Comparison of ENCODE assay signal across 8 mouse cellular contexts in genomic region chr4:40851031-40851762, GRCm38 (mm10). TPM values are rescaled to one million over a fixed set of nuclear protein-coding genes. Genes with fewer than 3 reads are reported as not detected.
DNase-seq lines count a peak whose midpoint lies in the region; ATAC-seq lines count a peak whose summit lies in the region.

No protein-coding gene starts in this region.

- H3K4me3 ChIP-seq in heart, embryonic 14.5 days (ENCODE audit: control insufficient read depth in 1 of 2, insufficient read depth in 1 of 2, low read depth in 1 of 2, low read length in 2 of 2), result peak overlapping the region; percentile 82 to 88
- peak overlapping the region; percentile 70 for H3K4me3 ChIP-seq in embryonic facial prominence, embryonic 12.5 days
- H3K4me3 ChIP-seq in limb, embryonic 10.5 days, result peak overlapping the region; percentile 75; the same call in 1 of the 2 replicates
- no peak overlapping the region for H3K4me3 ChIP-seq in midbrain, embryonic 15.5 days

- H3K27me3 ChIP-seq in heart, embryonic 14.5 days (ENCODE audit: control insufficient read depth, insufficient read depth, low read length), result no peaks in the 10 kb centered on the region
- H3K27me3 ChIP-seq in embryonic facial prominence, embryonic 12.5 days, result no peaks in the 10 kb centered on the region
- no peaks in the 10 kb centered on the region for H3K27me3 ChIP-seq in limb, embryonic 10.5 days (ENCODE audit: low read depth, poor library complexity, severe bottlenecking)
- H3K27me3 ChIP-seq in midbrain, embryonic 15.5 days (replicated peaks), result no peaks in the 10 kb centered on the region

- H3K9me3 ChIP-seq in heart, embryonic 14.5 days (ENCODE audit: control insufficient read depth, low read length), result no peaks in the 10 kb centered on the region
- no peaks in the 10 kb centered on the region for H3K9me3 ChIP-seq in embryonic facial prominence, embryonic 12.5 days
- H3K9me3 ChIP-seq in limb, embryonic 10.5 days (replicated peaks), result no peaks in the 10 kb centered on the region
- no peaks in the 10 kb centered on the region for H3K9me3 ChIP-seq in midbrain, embryonic 15.5 days

- H3K4me2 ChIP-seq in heart, embryonic 14.5 days (ENCODE audit: low read length), result peak overlapping the region; percentile 75
- H3K4me2 ChIP-seq in embryonic facial prominence, embryonic 12.5 days (replicated peaks), result peak overlapping the region; percentile 84
- peak overlapping the region; percentile 89; the same call in 1 of the 2 replicates for H3K4me2 ChIP-seq in midbrain, embryonic 15.5 days

- no peak for ATAC-seq in heart, embryonic 14.5 days (ENCODE audit: insufficient number of reproducible peaks, insufficient read depth, low FRiP score, low read depth)
- no peak for ATAC-seq in embryonic facial prominence, embryonic 12.5 days (ENCODE audit: insufficient number of reproducible peaks, insufficient read depth, low FRiP score, low TSS enrichment)
- ATAC-seq in midbrain, embryonic 15.5 days (replicated peaks), result no peak

- 38% methylated on average over 6 of the region's 6 CpGs for WGBS in heart, embryonic 14.5 days
- WGBS in embryonic facial prominence, embryonic 12.5 days, result 76% methylated on average over 6 of the region's 6 CpGs
- 87% methylated on average over 6 of the region's 6 CpGs for WGBS in limb, embryonic 10.5 days
- WGBS in midbrain, embryonic 15.5 days, result 86% methylated on average over 6 of the region's 6 CpGs

- no peak for DNase-seq in heart, postnatal 10 days
- no peak for DNase-seq in limb, embryonic 10.5 days (ENCODE audit: low spot score)
- no peak for DNase-seq in layer of hippocampus, adult 18-20 months (ENCODE audit: low spot score in 2 of 2)
- no peak for DNase-seq in right cerebral cortex, adult 2 months (ENCODE audit: low spot score in 2 of 2)
- no peak for DNase-seq in spleen, adult 12 weeks (ENCODE audit: low spot score)

- H3K27ac ChIP-seq in heart, embryonic 14.5 days (replicated peaks in 1 of 2; ENCODE audit: control insufficient read depth in 1 of 2, insufficient read depth in 1 of 2, low read depth in 2 of 2, low read length in 2 of 2), result peak overlapping the region; percentile 80 to 97
- H3K27ac ChIP-seq in embryonic facial prominence, embryonic 12.5 days, result no peak overlapping the region
- H3K27ac ChIP-seq in limb, embryonic 10.5 days, result no peak overlapping the region
- H3K27ac ChIP-seq in midbrain, embryonic 15.5 days, result no peak overlapping the region

- no peaks in the 10 kb centered on the region for H3K36me3 ChIP-seq in heart, embryonic 14.5 days (ENCODE audit: control insufficient read depth, insufficient read depth, low read length)
- no peaks in the 10 kb centered on the region for H3K36me3 ChIP-seq in embryonic facial prominence, embryonic 12.5 days
- peaks cover 5% of the 10 kb centered on the region; the same call in 1 of the 2 replicates for H3K36me3 ChIP-seq in limb, embryonic 10.5 days
- H3K36me3 ChIP-seq in midbrain, embryonic 15.5 days (replicated peaks), result no peaks in the 10 kb centered on the region

- intact Hi-C loops in heart, postnatal 10 days (cut with DNase I), result loop anchor here (2.0 to 5.0 kb wide), 2 partner anchors 30 to 56 kb away; no protein-coding TSS in a partner anchor

- peak overlapping the region; percentile 99 for H3K9ac ChIP-seq in heart, embryonic 14.5 days (ENCODE audit: low read length)
- no peak overlapping the region for H3K9ac ChIP-seq in embryonic facial prominence, embryonic 12.5 days
- H3K9ac ChIP-seq in midbrain, embryonic 15.5 days, result no peak overlapping the region

- H3K4me1 ChIP-seq in heart, embryonic 14.5 days (ENCODE audit: control insufficient read depth in 2 of 2, insufficient read depth in 2 of 2, low read length in 2 of 2), result peaks cover 36 to 63% of the 10 kb centered on the region in 2 experiments
- H3K4me1 ChIP-seq in embryonic facial prominence, embryonic 12.5 days, result peaks cover 29% of the 10 kb centered on the region
- H3K4me1 ChIP-seq in limb, embryonic 10.5 days, result peaks cover 51% of the 10 kb centered on the region
- peaks cover 33% of the 10 kb centered on the region for H3K4me1 ChIP-seq in midbrain, embryonic 15.5 days

RNA-seq across cellular contexts. Expression of gene B4galt1, which starts 2.6 kb away (rescaled TPM):
- polyA plus RNA-seq in heart, embryonic 14.5 days (2014; fragmentation: Nextera tagmentation; extraction: Ambion mirVana), result 58.5 and 60.6 TPM in 2 replicates
- total RNA-seq in heart, postnatal 10 days (2021), result 100 to 1,000 TPM in 1 of 2 experiments, 10 to 100 TPM in 1; 95.5 to 103 TPM
- polyA plus RNA-seq in embryonic facial prominence, embryonic 12.5 days (2016; fragmentation: Nextera tagmentation; extraction: Ambion mirVana), result 34.4 and 37.9 TPM in 2 replicates
- polyA plus RNA-seq in limb, embryonic 10.5 days (2016; fragmentation: Nextera tagmentation; extraction: Ambion mirVana), result 23.6 and 29.9 TPM in 2 replicates
- 7.5 and 7.8 TPM in 2 replicates for polyA plus RNA-seq in midbrain, embryonic 15.5 days (2015; fragmentation: Nextera tagmentation; extraction: Ambion mirVana)
- 1 to 10 TPM; 7.0 to 7.6 TPM for total RNA-seq in layer of hippocampus, adult 18-20 months (2021)

Comparison
In these comparisons a context has a peak if more than half of its experiments do, and no peak if none do; other contexts are left out.
1. H3K27ac ChIP-seq: peak in heart, embryonic 14.5 days (2 of 2); none in embryonic facial prominence, embryonic 12.5 days (single experiment), limb, embryonic 10.5 days (single experiment) and midbrain, embryonic 15.5 days (single experiment).
2. Peak in every context shown above with its lines, with median percentiles within 50 percentile points of each other: H3K4me2 ChIP-seq.